Mouse (Mus musculus) gonadal fat pad, adult 2 months (tissue): ENCODE measurements around the gene Neurl2. TPM values are rescaled to one million over a fixed set of nuclear protein-coding genes. Genes with fewer than 3 reads are reported as not detected.
A peak's percentile ranks its signal among the peaks of the same experiment; 100 is the strongest.
"Not testable (repeated sequence)": the region's sequence is repeated elsewhere in the genome, so short reads cannot be mapped to it uniquely, and the experiment has no call there.

Experiments
- DNase-seq: peaks from one replicate; pipeline ENCODE4 v3.0.0-alpha.2; 2012; ENCODE audit warnings: low read depth
- polyA plus RNA-seq: library from polyadenylated mRNA; depleted of rRNA; stranded (reverse); fragments of >200 nt; gene quantifications from 2 replicates; pipeline ENCODE4 v1.2.3, GENCODE M21; 2012; rRNA removed

Neurl2 gene
- 5.9 and 7.4 TPM in 2 replicates for polyA plus RNA-seq

DNA sequence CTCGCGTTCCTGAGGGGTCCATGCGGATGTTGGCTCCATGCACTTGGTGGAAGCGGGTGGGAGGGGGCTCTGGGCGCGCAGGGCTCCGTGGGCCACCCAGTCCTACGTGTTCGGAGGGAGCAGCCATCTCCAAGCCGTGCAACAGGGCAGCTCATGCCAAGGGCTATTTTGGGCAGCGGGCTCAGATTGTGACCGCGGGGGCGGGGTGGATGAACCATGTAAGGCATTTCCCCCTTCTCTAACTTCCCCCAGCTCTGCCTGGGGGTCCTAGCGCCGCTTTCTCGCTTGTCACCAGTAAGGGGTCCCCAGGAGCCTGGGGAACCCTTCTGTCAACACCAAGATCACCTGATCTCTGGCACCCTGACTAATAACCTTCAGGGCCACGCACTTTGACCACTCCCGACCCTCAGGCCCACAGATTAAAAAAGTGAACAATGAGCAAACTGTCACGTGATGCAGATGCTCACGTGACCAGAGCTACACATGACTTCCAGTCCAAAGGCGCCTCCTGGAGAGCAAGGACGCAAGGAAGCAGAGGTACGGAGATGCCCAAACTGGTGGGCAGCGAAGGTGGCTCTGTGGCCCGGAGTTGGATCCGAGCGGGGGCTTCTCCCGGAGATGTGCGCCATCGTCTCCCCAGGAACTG is at the start of gene Neurl2:
Gene Neurl2, minus strand, starts transcription at position 143 of the 646 bp plus-strand sequence.
- peak; percentile 52 for DNase-seq

DNA sequence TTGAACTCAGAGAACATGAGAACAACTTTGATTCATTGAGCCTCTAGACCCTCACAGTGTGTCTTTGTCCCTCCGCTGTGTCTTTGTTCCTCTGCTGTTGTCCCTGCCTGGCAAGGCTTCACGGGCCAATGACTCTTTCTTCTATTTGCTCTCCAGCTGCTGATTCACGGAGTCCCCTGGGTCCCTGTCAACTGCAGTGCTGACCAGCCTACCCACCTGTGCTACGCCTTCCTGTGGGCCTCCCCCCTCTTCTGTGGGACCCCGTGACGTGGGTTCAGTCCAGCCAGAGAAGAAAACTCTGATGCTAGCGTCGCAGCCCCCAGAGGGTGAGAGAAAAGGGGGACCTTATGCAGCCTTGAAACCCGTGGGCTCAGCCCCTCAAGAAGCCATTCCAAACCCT is 49.4 kb upstream of the Neurl2 start:
- no peak for DNase-seq

DNA sequence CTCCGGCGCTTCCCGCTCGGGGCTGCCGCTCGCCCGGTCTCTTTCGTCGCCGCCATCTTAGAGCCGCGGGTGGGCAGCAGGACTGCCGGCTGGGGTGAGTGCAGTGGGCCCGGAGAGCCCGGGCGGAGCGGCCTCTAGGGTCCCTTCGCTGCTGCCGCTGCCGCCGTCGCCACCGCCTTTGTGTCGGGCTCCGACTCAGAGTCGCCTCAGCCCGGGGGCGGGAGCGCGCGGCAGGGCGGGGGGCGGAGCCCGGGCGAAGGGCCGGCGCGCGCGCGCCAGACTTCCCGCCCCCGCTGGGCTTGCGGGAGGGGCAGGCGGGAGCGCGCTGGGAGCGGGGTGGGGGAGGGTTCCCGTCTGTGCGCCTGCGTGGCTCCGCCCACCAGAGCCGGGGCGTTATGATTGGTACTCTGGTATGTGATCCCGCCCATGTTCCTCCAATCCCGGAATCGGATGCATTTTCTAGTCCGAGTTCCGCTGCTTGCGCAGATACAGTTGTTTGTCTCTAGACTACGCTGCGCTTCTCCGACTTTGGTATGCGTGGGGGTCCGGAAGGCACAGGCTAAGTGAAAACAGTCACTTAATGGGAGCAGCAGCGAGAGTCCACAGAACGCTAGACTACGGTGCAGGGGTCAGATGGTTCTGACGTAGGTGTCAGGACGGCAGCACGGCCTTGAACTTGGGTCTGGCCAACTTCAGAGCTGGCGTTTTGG is 46.5 kb upstream of the Neurl2 start:
- DNase-seq: no peak

DNA sequence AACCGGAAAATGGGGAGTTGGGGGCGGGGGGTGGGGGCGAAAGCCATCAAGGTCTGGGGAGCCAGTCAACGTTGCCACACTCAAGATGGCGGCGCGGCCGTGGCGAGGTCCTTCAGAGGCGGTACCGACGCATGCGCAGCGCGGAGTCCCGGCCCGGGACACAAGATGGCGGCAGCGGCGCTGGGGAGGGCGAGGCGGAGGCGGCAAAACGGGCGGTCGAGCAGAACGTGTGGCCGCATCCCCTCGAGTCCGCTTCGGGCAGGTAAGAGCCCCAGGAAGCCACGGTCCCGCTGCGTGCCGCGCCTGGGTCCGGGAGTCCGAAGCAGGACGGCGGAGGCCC is 45.9 kb upstream of the Neurl2 start, which contains the start of gene Pcif1:
Gene Pcif1, plus strand, starts transcription at position 77 of the 340 bp plus-strand sequence.
- no peak for DNase-seq

DNA sequence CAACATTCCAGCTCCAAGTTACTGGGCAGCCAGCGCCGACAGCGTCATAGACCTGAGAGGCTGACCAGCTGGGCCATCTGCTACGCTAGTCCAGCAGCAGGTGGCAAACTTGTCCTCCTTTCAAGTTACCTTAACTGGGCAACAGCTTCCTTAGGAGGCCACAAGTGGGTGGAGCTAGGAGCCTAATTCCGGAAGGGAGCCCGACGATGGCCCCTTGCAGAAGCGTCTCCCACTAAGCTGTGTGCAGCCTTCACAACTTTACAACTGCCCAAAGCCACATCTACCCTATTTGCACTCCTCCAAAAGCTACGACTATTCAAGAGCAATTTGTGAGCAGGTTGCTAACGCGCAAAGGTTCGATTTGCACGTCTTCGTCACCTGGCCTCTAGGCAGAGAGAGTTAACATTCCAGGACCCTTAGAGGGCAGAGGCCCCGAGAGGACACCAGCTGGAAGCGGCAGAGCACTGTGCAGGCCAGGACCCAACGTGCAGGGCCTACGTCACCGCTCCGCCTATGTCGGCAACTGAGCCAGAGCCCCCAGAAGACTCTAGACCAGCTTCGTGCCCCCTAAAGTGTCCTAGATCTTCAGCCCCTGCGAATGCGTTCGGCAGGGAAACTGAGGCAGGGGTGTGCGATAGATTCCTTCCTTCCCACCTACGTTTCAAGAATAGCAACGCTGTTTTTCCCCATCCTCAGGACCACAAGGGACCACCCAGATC is 45.4 kb upstream of the Neurl2 start:
- DNase-seq: no peak

DNA sequence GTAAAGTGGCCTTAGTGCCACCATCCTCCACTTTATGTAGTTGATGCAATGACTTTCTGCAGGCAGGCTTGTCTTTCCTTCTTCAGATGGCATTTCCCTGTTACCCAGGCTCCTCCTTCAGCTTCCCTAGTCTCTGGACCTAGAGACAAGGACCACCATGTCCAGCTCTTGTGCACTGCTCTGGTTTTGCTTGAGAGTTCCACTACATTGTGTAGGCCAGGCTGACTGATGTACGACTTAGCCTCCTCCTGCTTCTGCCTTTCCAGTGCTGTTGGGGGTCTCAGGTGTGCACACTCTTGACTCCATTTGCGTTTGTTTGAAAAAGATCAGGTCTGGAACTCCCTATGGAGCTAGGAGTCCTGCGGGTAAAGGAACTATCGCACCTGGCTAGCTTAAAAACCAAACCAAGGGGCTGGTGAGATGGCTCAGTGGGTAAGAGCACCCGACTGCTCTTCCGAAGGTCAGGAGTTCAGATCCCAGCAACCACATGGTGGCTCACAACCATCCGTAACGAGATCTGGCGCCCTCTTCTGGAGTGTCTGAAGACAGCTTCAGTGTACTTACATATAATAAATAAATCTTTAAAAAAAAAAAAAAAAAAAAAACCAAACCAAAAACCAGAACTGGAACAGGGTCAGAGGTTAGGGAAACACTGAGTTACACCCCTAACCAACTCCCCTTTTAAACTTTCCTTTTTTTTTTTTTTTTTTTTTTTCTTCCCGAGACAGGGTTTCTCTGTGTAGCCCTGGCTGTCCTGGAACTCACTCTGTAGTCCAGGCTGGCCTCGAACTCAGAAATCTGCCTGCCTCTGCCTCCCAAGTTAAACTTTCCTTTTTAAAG is 44.3 kb upstream of the Neurl2 start:
- not testable (repeated sequence) for DNase-seq

DNA sequence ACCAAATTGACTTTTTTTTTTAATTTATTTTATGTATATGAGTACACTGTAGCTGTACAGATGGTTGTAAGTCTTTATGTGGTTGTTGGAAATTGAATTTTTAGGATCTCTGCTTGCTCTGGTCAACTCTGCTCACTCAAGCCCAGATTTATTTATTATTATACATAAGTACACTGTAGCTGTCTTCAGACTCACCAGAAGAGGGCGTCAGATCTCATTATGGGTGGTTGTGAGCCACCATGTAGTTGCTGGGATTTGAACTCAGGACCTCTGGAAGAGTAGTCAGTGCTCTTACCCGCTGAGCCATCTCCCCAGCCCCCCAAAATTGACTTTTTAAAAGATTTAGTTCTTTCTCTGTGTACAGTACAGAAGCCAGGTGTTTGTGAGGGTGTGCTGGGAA is 42.4 kb upstream of the Neurl2 start:
- DNase-seq: not testable (repeated sequence)

DNA sequence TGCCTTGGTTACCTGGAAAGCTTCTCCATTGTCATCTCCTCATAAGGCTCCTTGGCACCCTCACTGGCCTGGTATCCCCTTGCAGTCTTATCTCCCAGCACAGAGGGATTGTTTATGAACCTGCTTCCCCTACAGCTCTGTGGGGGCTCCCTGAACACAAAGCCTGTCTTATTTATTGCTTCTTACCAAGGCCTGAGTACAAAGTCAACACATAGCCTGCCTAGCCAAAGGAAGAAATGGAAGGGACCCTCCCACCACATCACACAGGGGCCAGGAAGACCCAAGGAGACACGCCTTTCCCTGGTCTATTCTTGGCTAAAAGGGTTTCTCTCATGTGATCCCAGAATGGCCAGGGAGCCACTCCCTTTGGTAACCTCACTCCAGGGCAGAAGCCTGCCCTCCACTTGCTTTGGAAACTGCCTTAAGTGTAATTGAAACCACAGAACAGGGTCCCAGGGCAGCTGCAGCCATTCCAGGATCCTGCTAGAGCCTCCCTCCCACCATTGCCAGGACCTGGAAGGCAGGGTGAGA is 41.0 kb upstream of the Neurl2 start:
- DNase-seq: no peak

DNA sequence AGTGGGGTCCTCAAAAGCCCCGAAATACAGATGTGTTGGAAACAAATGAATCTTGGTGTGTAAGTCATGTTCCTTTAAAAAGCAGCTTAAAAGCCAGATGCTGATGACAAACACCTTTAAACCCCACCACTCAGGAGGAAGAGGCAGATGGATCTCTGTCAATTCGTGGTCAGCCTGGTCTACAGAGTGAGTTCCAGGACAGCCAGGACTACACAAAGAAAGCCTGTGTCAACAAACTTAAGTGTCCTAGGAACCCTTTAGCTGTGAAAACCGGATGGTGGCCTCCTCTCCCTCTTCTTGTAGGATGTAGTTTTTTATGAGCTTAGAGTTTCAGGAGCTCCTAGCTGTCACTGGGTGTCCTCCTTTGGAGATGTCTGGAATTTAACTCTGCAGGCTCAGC is 40.4 kb upstream of the Neurl2 start:
- no peak for DNase-seq

DNA sequence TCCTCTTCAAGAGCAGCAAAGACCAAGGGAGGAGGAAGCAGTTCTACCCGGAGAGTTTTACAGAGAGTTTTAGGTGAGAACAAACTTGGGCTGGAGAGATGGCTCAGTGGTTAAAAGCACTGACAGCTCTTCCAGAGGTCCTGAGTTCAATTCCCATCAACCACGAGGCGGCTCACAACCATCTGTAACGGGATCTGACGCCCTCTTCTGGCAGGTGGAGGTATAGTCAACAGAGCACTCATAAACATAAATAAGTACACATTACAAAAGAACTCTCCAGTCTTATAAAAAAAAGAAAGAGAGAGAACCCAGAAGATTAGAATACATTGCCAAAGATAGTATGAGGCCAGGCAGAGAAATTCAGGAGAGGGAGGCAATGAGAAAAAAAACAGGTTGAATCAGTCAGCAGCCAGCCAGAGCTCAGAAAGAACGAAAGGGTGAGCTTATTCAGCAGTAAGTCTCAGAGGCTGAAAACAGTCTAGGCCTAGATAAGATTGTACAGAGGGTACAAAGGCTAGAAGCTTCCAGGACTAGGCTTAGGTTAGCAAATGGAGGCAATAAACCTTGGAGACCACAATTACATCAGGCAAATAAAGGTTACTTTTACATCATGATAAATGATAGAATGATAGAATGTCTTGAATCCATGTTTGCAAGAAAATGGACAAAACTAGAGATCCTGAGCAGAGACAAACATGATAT is 38.5 kb upstream of the Neurl2 start:
- DNase-seq: no peak

DNA sequence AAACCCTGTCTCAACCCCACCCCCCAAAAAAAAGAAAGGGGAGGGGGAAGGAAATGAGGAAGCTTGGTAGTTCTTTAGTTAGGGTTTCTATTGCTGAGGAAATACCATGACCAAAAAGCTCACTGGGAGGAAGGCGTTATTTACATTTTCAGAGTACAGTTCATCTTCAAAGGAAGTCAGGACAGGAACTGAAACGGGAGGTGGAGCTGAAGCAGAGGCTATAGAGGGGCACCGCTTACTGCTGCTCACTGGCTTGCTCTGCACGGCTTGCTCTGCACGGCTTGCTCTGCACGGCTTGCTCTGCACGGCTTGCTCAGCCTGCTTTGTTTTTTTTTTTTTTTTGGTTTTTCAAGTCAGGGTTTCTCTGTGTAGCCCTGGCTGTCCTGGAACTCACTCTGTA is 35.2 kb upstream of the Neurl2 start:
- DNase-seq: no peak

DNA sequence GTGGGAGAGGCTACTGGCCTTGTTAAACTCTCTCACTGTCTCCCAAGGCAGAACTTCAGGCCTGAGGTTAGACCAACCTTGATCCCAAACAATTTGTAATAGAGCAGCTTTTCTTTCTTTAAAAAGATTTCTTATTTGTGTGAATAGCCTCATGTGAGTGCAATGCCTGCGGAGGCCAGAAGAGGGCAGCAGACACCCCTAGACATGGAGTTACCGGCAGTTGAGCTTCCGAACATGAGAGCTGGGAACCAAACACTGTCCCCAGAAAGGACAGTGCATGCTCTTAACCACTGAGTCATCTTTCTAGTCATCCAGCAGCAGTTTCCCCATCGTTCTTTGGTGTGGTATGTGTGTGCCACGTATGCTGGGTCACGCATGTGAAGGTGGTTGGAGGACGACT is 34.3 kb upstream of the Neurl2 start:
- no peak for DNase-seq

DNA sequence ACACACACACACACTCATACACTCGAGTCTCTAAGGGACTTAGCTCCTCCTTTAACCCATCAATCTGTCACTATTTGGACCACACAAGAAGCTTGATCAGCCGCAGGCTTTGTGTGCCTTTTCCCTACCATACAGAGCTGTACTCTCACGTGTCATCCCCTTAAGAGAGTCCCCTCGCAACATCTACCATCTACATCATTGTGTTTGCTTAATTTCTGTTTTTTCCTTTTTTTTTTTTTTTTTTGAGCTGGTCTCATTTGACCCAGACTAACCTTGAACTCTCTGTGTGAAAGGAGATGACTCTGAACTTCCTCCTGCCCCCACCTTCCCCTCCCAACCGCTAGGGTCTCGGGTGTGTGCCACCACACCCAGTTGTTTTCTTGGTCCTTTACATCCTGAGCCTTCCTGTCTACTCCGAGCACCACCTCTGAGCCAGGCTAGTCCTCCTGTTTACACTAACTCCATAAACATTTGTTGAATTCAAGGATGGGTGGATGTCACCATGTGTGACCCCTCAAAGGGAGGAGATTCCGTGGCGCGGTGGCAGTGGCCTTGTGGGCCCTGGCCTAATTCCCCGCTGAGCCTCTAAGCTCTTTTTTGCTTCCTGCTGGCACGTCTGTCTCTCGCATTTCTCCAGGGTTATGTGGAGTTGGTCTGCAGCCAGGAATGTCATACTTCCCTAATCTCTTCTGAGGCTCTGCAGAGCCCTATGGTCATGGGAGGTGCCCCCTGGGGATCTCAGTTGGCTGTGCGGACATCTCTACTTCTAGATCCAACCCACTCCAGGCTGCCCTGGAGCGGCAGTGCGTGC is 33.7 kb upstream of the Neurl2 start:
- no peak for DNase-seq

DNA sequence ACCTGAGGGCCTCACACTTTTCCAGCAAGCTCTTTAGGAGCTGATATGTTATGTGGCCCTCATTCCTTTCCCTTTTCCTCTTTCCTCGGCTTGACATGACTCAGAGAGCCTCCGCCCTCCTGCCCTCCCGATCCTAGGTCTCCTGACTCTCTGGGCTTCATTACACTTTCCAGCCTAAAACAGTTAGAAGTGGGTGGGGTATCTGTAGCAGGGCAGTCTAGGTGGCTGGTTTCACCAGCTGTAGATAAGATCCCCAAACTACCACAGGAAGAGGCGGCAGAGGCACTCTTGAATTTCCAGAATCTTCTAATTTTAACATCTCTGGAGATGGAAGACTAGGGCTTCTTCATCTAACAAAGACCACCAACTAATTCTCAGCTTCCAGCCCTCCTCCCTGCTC is 31.3 kb upstream of the Neurl2 start:
- DNase-seq: no peak

DNA sequence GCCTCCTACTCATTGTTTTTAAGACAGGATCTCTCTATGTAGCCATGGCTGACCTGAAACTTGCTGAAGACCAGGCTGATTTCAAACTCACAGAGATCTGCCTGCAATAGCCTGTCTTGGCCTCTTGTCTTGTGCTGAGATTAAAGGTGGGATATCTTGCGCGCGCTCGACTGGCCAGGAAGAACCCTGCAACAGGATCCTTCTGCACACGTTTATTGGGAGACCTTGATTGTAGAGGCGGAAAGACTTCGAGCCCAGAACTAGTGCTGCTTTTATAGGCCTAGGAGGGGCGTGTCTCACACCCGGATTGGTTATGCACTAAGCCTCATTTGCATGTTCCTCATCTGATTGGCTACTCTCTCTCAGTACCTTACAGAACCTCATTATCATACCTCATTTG is 30.2 kb upstream of the Neurl2 start:
- DNase-seq: not testable (repeated sequence)

DNA sequence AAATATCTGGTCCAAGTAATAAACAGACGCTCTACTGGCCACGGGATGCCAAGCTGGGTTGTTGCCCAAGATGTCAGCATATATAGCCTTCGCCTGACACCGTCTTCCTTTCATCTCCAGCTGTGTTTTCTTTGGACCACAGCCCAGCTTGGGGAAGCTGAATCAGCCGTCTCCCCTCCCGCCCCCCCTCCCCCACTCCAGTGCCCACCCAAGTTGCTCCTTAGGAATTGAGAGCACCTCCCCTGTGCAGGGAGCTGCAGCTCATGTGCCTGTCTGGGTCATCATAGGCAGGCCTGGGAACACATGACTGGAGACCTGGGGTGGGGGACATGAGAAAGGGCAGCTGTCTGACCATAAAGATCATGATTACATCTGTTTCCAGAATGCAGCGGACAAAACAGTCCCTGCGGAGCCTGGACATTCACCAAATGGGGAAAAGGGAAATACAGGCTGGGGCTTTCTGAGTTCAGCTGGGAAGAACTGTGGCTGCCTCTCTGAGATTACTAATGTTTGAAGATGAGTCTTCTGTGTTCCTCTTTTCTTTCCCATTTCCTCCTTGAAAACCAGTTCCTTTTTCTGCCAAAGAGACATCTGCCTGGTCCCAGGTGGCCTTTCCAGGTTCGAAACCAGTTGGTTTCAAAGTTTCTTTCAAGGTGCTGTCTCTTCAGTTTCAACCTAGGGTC is 29.1 kb upstream of the Neurl2 start:
- no peak for DNase-seq

DNA sequence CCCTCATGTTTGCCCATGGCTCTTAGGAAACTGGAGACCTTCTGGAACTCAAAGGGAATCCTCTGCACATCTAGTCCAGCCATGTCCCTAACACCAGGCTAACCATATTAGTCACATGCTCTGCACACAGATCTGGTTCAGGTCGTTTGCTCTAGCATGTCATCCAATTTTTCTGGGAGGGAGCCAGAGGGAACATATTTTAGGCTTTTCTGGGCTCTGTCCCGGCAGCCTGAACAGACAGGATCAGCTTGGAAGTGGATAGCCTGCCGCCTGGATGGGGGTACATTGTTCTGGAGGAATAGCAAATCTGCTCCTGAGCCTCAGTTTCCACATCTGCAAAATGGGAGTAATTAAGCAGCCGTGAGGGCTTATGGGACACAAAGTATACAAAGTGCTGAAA is 27.8 kb upstream of the Neurl2 start:
- no peak for DNase-seq

DNA sequence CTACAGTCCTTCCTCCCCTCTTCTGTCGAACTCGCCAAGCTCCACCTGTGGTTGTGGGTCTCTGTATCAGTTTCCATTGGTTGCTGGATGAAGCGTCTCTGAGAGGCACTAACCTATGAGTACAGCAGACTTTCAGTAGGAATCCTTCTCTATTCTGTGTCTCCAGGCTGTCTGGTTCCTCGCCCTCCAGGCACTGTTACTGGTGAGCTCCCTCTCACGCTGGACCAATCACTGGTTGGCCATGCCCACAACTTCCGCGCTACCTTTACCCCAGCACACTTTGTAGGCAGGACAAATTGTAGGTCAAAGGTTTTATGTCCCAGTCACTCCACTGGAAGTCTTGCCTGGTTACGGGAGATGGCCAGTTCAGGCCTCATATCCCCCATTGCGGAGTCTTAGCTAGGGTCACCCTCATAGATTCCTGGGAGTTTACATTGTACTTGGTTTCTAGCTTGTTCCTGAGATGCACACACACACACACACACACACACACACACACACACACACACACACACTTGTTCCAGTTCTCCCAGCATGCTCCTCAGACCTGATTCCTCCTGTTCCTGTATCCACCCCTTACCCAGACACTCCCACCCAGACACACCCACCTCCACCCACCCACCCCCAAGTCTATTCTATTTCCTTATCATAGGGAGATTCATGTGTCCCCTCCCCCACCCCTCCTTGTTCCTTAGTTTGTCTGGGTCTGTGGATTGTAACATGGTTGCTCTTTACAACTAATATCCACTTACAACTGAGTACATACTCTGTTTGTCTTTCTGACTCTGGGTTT is 26.6 kb upstream of the Neurl2 start:
- no peak for DNase-seq

DNA sequence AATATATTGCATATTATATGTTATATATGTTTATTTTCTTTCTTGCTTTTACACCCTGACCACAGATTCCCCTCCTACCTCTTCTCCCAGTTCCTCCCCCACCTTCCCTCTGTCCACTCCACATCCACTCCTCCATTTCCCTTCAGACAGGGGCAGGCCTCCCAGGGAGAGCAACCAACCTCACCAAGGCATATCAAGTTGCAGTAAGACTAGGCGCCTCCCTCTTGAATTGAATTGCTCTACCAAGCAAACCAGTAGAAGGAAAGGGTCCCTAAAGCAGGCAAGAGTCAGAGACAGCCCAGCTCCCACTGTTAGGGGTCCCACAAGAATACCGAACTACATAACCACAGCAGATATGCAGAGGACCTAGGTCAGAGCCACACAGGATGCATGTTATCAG is 25.9 kb upstream of the Neurl2 start:
- DNase-seq: no peak
